Mouse (Mus musculus) hindbrain, postnatal 0 days (tissue): ENCODE data around the gene Ofcc1. TPM values are rescaled to one million over a fixed set of nuclear protein-coding genes. Genes with fewer than 3 reads are reported as not detected.

Experiments used
- ATAC-seq: fragments of 200-750 bp; cut with Nextera tagmentation; 2 replicates; pipeline ENCODE4 v1.8.0; 2017; ENCODE audit warnings: mild to moderate bottlenecking, moderate TSS enrichment, moderate library complexity
- DNase-seq: peaks from one replicate; pipeline ENCODE4 v3.0.0-alpha.2; 2015; ENCODE audit warnings: low spot score
- H3K27ac ChIP-seq: fragments of 300-500 bp; sonication (generic); 2 replicates; pipeline ENCODE4 v1.5.1; 2014; ENCODE audit warnings: mild to moderate bottlenecking
- H3K27me3 ChIP-seq: fragments of 300-500 bp; sonication (generic); 2 replicates; pipeline ENCODE4 v1.6.1; 2014; ENCODE audit warnings: low read length, mixed read lengths; ENCODE audit not compliant: insufficient read depth
- H3K36me3 ChIP-seq: fragments of 300-500 bp; sonication (generic); 2 replicates; pipeline ENCODE4 v1.6.1; 2014; ENCODE audit warnings: low read length, mixed read lengths; ENCODE audit not compliant: insufficient read depth
- H3K4me1 ChIP-seq: fragments of 300-500 bp; sonication (generic); 2 replicates; pipeline ENCODE4 v1.6.1; 2014; ENCODE audit warnings: antibody characterized with exemption, low read length, mixed read lengths; ENCODE audit not compliant: insufficient read depth
- H3K4me2 ChIP-seq: fragments of 300-500 bp; sonication (generic); 2 replicates; pipeline ENCODE4 v1.6.1; 2014; ENCODE audit warnings: low read depth, mild to moderate bottlenecking, low read length, moderate library complexity, mixed read lengths
- H3K4me3 ChIP-seq: fragments of 300-500 bp; sonication (generic); 2 replicates; pipeline ENCODE4 v1.5.1; 2014; ENCODE audit warnings: low read length
- H3K9ac ChIP-seq: fragments of 300-500 bp; sonication (generic); replicated peaks from 2 replicates; pipeline ENCODE4 v1.6.1; 2014; ENCODE audit warnings: mild to moderate bottlenecking, low read length, moderate library complexity, mixed read lengths
- H3K9me3 ChIP-seq: fragments of 300-500 bp; sonication (generic); 2 replicates; pipeline ENCODE4 v1.6.1; 2016; ENCODE audit warnings: low read length, mixed read lengths
- CTCF ChIP-seq: IDR thresholded peaks from 2 replicates; pipeline ENCODE4 v1.5.1; 2016; ENCODE audit warnings: antibody characterized with exemption, control low read depth, low read depth
- WGBS: fragments of 180-500 bp; shearing (Covaris S2); extraction: QIAGEN DNeasy Blood & Tissue Kit; methylation state at CpG from one replicate; pipeline ENCODE4 v1.1.7; 2014; 5-methylcytosine and 5-hydroxymethylcytosine counted together
- polyA plus RNA-seq: library from polyadenylated mRNA; unstranded; fragments of >200 nt; fragmentation: Nextera tagmentation; extraction: Ambion mirVana; gene quantifications from 2 replicates; pipeline ENCODE4 v1.2.1, GENCODE M21; 2015
- total RNA-seq: library from RNA; depleted of rRNA; stranded (reverse); fragments of >200 nt; gene quantifications from 2 replicates; pipeline ENCODE4 v1.2.3, GENCODE M21; 2014

Ofcc1 gene
- total and polyA plus RNA-seq, 2 experiments from 2014 or later = 0.11 to 0.78 TPM

GRCm38 (mm10) chr13:40290846-40291245, 70.4 kb downstream of the Ofcc1 start:
- 56% methylated on average over 10 of the region's 10 CpGs for WGBS
- H3K27ac ChIP-seq = no peak overlapping the region
- DNase-seq = no peak
- no peak overlapping the region for H3K9ac ChIP-seq
- no peaks in the 10 kb centered on the region for H3K9me3 ChIP-seq
- no peaks in the 10 kb centered on the region for H3K36me3 ChIP-seq
- H3K4me3 ChIP-seq = no peak overlapping the region
- no peak for TF ChIP-seq CTCF
- ATAC-seq = no peak
- peak overlapping the region; percentile 13; the same call in 1 of the 2 replicates for H3K4me2 ChIP-seq
- no peaks in the 10 kb centered on the region for H3K4me1 ChIP-seq
- no peaks in the 10 kb centered on the region for H3K27me3 ChIP-seq

- TF ChIP-seq CTCF = no peak
- no peaks in the 10 kb centered on the region for H3K4me1 ChIP-seq
- H3K9me3 ChIP-seq = no peaks in the 10 kb centered on the region
- DNase-seq (no peak), ATAC-seq (no peak)
- no peaks in the 10 kb centered on the region for H3K36me3 ChIP-seq
- H3K27ac ChIP-seq = no peak overlapping the region
- no peak overlapping the region for H3K4me3 ChIP-seq
- no peaks in the 10 kb centered on the region for H3K27me3 ChIP-seq
- no peak overlapping the region for H3K9ac ChIP-seq
- WGBS = 82% methylated on average over 4 of the region's 4 CpGs
- no peak overlapping the region for H3K4me2 ChIP-seq
These were observed 72.6 kb downstream of the Ofcc1 start for GRCm38 (mm10) chr13:40288650-40289049.

GRCm38 (mm10) chr13:40287266-40288002, 73.8 kb downstream of the Ofcc1 start:
- no peak overlapping the region for H3K27ac ChIP-seq
- WGBS = 35% methylated on average over 21 of the region's 21 CpGs
- no peak for DNase-seq
- H3K4me2 ChIP-seq = peak overlapping the region; percentile 37
- H3K9ac ChIP-seq = no peak overlapping the region
- H3K9me3 ChIP-seq = no peaks in the 10 kb centered on the region
- H3K4me3 ChIP-seq = peak overlapping the region; percentile 8; the same call in 1 of the 2 replicates
- H3K27me3 ChIP-seq = no peaks in the 10 kb centered on the region
- TF ChIP-seq CTCF = no peak
- no peak for ATAC-seq
- H3K4me1 ChIP-seq = no peaks in the 10 kb centered on the region
- H3K36me3 ChIP-seq = no peaks in the 10 kb centered on the region

DNA sequence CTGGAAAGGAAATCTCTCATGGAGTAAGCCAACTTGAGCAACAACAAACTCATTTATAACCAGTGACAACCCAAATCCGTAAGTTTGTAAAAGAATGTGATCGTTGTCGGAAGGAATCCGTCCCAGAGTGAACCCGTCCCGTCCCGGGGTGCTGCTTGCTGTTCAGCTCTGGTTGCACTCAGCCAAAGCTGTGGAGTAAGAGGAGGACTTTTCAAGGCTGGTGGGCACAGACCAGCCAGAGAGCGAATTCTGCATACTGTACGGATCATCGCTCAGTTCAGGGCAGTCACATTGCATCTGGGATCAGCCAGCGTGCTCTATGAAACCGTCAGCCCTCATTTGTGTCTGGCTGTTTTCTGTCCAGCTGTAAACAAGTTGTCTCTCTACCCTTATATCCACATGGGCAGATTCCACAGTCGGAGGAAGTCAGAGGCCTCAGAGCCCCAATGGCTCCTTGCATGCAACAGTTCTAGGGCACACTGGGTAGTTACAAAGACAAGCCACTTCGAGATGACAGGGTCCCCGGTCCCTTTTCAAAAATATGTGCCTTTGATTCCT, 75.9 kb downstream of the Ofcc1 start:
- Histone ChIP-seq H3K9me3 (no peaks in the 10 kb centered on the region), H3K9ac (no peak overlapping the region), H3K27ac (no peak overlapping the region), H3K4me1 (no peaks in the 10 kb centered on the region), H3K36me3 (no peaks in the 10 kb centered on the region), H3K4me3 (no peak overlapping the region), H3K27me3 (no peaks in the 10 kb centered on the region), H3K4me2 (no peak overlapping the region)
- no peak for TF ChIP-seq CTCF
- DNase-seq = no peak
- 75% methylated on average over 15 of the region's 15 CpGs for WGBS
- ATAC-seq = no peak

- TF ChIP-seq CTCF = no peak
- peak; percentile 10 for DNase-seq
These were observed 80.6 kb downstream of the Ofcc1 start for GRCm38 (mm10) chr13:40280616-40281015.

DNA sequence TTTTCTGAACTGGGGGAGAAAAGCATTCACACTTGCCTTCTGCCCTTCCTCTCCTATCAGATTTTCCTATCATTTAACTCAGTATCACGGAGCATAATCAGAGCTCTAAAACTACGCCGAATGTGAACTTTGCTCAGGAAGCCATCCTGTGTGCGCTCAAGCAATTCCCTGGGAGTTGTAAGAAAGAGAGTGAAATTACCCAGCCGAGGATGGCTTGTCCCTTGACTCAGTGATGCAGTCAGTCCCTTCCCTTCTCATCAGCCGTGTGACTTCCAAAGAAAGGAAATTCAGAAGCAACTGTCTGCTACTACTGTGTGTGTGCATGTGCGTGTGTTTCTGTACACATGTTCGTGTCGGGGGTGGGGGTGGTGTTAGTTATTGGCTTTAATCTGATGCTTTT, 93.7 kb downstream of the Ofcc1 start:
- Histone ChIP-seq H3K4me3 (no peak overlapping the region), H3K4me1 (no peaks in the 10 kb centered on the region), H3K27me3 (no peaks in the 10 kb centered on the region), H3K9me3 (no peaks in the 10 kb centered on the region), H3K9ac (no peak overlapping the region), H3K4me2 (no peak overlapping the region), H3K27ac (no peak overlapping the region), H3K36me3 (no peaks in the 10 kb centered on the region)
- ATAC-seq (no peak), DNase-seq (no peak)
- no peak for TF ChIP-seq CTCF
- 81% methylated on average over 9 of the region's 9 CpGs for WGBS

More at GRCm38 (mm10) chr13:40280616-40281015, 80.6 kb downstream of the Ofcc1 start:
- H3K27ac ChIP-seq = no peak overlapping the region
- no peak for ATAC-seq
- no peaks in the 10 kb centered on the region for H3K9me3 ChIP-seq
- no peaks in the 10 kb centered on the region for H3K4me1 ChIP-seq
- 62% methylated on average over 5 of the region's 5 CpGs for WGBS
- H3K4me3 ChIP-seq = no peak overlapping the region
- H3K27me3 ChIP-seq = no peaks in the 10 kb centered on the region
- no peaks in the 10 kb centered on the region for H3K36me3 ChIP-seq
- no peak overlapping the region for H3K9ac ChIP-seq
- H3K4me2 ChIP-seq = no peak overlapping the region
